Mouse (Mus musculus) left cerebral cortex, postnatal 36 days (tissue): ENCODE measurements around the gene Auh. TPM values are rescaled to one million over a fixed set of nuclear protein-coding genes. Genes with fewer than 3 reads are reported as not detected.
A peak's percentile ranks its signal among the peaks of the same experiment; 100 is the strongest.

Experiments used
- DNase-seq, 2 experiments: peaks; one replicate each; pipeline ENCODE4 v3.0.0; 2021 to 2022; ENCODE audit warnings: low spot score in 2 of 2, mixed read lengths in 1 of 2
- intact Hi-C: fragments of 180-260 bp; cut with DNase I; formaldehyde crosslinking; loops from one replicate; pipeline ENCODE4 v1.15.1; 2025
- total RNA-seq, 2 experiments: library from RNA; stranded (reverse); gene quantifications; 2 replicates each; pipeline ENCODE4 v1.2.3; 2021

The Auh gene
- total RNA-seq, 2 experiments from 2014 or later: 94.7 to 102 TPM

DNA sequence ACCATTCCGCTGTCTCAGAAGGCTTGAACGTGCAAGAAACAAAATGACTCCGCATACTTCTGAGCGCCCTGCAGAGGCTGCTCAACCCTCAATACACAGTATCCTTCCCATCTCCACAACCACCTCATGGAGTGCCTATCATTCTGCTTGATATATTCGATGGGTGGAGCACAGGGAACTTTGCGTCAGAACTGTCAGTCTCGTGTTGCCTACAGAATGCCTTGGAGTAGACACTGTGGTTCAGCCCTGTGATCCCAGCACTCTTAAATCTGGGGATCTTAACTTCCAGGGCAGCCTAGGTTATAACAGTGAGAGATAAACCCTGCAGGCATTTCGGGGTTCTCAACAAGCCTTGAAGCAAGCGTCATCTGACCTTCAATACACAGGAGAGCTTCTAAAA lies 1.1 kb downstream of the Auh start:
- DNase-seq: peak; percentile 23 to 29

DNA sequence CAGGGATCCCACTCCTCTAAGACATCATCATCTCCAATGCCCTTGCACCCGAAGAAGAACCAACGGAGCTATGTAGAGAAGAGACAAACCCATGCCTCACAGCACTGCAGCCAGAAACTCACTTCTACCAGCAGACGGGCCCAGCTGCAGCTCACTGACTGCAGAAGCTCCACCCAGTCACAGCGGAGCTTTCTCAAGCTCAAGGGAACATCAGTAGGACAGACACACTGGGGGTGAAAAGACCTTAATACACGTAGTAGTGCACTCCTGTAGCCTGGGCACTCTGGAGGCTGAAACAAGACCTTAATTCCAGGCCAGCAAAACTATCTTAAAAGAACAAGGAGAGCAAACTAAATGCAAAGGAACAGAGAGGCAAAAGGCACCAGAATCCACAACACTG lies 5.0 kb downstream of the Auh start:
- no peak for DNase-seq
- intact Hi-C loops: no loop called here

More for the DNA sequence above, 1.1 kb downstream of the Auh start:
- intact Hi-C loops: loop anchor here (2.0 to 5.0 kb wide), 3 partner anchors 52 to 216 kb away; partner anchors contain the start of gene Nfil3

DNA sequence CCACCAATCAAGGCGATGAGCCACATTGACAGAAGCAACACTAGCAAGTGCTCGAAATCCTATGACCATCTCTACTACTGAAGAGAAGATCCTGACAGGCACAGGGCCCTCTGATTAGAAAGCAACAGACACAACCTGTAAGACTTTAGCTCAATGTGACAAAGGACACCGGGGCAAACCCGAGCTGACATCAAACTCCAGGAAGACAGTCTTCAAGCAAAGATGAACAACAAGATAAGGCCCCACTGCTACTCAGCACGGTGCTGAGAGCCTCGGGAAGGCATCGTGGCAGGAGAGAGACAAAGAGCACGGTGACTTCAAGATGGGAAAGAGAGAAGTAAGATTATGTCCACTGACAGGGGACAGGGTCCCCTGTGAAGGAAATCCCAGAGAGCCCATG lies 7.5 kb downstream of the Auh start:
- intact Hi-C loops: no loop called here
- DNase-seq: no peak

DNA sequence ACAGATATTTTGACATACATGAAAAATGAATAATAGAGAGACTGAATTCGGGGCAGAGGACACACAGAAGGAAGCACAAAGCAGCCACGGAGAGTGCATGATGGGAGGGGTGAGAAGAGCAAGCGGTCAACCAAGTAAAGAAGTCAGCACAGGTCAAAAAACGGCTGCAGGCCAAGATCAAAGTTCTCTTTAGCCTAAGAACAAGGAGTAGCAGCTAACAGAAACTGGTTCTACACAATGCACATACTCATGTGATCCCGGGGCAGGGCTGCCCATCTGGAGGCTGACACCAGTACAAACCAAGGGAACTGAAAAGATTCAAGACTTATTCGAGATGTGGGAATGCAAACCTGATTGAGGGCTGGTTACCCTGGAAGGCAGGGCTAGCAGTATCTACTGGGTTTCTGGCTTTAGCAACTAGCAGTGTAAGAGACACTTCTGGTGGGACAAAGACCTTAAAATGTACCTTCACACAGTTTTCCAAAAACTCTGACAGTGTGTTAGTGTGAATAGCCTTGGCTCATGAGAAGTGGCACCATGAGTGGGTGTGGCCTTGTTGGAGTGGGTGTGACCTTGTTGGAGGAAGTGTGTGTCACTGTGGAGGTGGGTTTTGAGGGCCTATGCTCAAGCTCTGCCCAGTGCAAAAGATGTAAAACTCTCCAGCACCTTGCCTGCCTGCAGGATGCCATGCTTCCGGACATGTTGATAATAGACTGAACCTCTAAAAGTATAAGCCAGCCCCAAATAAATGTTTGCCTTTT lies 8.2 kb downstream of the Auh start:
- no peak for DNase-seq
- intact Hi-C loops: no loop called here

DNA sequence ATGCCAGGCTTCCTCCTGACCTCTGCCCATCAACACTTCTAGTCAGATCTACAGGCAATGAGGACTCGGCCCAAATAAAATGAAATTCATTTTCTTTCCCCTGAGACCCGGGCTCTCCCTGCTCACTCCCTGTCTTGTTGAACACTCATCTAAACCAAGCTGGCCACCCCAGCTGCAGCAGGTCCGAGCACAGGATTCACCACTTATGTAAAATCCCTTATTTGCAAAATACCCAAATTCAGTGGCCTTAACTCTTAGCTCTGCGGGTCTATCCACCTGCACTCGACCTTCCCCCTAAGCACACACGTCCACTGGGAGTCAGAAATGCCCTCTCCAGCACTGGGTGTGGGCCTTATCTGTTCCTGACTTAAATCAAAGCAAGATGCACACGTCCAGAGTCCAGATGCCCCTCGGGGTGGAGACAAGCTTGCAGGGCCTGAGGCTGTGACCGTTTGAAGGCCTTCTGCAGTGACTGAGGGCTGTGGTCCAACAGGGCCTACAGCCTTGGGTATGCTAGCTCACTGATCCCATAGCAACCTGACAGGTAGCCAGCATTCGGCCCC lies 9.6 kb downstream of the Auh start:
- DNase-seq: no peak
- intact Hi-C loops: no loop called here

DNA sequence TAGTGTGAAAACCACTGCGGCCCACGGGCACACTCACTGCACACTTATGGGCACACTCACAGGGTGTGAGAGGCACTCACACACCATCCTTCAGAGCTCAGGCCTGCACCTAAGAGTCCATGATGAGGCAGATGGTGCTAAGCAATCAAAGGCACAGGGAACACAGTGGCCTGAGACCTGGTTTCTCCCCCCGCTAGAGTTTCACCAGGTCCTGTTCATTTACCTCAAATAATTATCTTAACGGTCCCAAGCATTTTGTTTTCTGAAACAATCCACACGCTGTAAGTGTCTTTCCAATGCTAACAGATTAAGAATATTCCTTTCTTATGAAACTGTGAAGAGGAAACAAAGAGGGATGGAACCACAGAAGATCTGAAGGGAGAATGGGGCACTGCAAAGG lies 11.1 kb downstream of the Auh start:
- intact Hi-C loops: no loop called here
- DNase-seq: no peak

DNA sequence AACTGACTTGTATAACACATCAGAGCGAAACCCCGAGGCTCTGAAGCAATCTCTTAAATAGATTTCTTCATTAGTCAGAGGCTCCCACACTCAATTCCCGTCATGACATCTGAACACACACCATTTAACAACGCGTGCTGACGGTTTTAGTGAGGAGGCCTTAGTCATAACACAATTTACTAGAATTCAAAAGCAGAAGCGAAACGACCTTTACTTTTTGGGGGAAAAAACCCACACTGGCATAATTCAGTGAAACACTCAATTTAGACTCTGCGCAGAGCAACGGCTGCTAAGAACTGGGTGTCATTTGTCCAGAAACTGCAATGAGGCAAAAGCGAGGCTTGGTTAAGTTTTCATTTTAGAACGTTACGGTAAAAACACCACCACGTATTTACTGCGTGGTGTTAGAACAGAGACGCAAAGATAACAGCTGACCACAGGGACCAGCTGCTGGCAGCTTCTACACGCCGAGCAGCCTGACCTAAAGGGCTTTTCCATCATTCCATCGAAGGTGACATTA lies 14.8 kb downstream of the Auh start:
- no peak for DNase-seq
- intact Hi-C loops: no loop called here

DNA sequence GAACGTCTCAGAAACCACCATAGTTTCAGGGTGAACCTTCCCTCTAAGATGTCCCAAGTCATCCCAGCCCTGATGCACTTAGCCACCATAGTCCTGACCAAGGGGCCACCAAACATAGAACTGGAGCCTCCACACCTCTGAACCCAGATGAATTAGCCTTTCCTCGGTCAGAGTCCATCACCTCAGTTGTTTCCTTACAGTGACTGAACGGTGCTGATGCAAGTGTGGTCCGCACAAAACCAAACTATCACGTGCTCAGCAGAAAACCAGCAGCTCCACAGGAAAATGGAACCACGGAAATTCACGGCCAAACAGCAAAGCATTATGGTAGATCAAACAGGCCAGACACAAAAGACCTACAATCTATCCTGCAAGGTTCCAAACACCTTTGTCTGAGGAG lies 15.6 kb downstream of the Auh start:
- intact Hi-C loops: no loop called here
- no peak for DNase-seq

DNA sequence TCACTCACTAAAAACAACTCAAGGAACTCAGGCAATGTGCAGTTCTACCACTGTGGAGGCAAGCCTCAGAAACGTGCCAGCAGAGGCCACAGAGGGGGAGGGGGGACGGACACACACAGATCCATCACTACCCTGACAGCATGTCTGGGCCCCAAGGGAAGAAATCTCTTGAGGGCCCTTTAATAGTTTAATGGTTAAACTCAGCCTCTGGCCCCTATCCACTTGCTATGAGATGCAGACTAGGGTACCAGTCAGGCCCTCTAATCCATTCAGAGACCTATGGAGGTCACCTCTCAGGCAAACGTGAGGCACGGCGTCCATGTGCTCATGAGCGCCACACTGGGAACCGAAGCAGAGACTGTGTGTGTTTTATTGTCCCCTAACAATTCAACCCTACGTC lies 17.0 kb downstream of the Auh start:
- no peak for DNase-seq
- intact Hi-C loops: no loop called here

DNA sequence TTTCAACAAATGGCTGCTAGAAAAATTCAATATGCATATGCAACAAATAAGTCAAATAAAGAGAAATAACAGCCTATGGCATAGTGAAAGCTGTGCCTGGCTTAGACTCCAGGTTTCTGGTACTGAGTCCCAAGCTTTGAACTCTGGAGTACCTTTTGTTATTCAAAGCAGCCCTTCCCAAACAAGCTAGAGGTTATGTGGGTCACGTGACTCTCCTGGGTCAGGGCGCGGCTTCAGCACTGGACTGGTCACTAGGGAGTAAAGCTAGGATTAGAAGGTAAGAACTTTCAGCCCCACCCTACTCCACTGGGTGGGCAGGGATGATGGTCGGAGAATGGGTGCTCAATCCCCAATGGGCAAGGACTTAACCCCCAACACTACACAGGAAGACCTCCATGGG lies 18.2 kb downstream of the Auh start:
- intact Hi-C loops: no loop called here
- no peak for DNase-seq

DNA sequence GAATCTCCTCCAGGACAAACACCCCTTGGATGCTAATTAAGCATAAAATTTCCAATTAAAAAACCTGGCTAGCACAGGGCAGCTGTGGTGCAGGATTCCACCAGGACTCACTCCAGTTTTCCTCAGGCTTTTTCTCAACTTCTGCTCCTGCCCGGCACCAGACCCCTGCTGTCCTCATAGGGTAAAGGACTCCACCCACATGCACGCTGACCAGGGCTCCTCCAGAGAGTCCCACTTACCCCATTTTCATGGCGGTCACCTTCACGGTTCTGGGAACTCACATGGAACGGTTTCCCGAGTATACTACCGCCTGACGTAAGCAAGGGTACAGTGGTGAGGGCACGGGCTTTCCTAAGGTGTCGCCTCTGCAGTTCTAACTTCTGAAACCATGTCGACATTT lies 23.2 kb downstream of the Auh start:
- intact Hi-C loops: no loop called here
- no peak for DNase-seq

DNA sequence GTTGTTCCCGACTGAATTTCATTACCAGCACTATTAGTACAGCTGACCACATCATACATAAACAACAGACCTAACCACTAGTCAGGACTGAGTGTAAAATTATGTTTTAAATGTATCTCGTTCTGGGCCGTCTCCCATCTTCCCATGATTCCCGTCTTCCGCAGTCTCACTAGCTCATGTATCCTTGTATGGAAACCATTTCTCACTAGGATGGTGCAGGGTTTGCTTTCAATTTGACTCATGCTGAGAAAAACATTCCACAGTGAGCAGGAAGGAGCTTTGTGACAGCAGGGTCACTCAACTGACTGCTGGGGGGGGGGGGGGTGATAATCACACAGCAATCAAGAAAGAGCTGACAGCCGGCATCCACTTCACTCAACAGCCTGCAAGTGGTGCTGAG lies 25.3 kb downstream of the Auh start:
- intact Hi-C loops: no loop called here
- no peak for DNase-seq

DNA sequence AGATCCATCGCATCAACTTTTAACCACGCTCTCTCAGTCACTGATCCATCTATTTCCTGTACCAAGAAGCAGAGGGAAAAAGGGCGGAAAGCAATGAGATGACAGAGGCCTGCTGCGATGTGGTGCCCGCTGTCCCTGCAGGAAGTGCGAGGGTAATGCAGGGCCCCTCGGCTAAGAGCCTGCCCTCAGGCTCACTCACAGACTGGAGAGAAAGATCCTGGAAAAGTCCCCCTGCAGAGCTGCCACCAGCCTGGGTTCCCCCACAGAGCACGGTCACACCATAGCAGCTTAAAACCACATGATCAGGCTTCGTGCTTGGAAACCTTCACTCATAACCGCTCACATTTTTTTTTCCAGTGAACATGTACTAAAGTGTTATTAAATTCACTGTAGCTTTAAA lies 25.7 kb downstream of the Auh start:
- intact Hi-C loops: no loop called here

DNA sequence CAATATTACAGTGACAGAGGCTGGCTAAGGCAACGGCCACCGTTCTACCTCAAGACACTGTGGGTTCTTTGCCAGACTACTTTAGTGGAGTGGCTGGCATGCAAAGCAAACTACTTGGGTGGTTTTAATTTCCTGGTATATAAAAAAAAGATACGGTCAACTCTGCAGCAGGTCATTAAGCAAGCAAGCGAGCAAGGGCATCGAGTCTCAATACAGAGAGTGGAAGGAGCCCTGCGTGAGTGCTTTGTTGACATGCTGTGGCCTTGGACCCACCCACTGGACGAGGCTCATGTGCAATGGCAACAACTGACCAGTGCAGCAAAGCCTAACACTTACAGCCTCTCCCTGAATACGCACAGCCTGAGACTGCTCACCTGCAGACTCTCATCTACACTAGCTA lies 27.0 kb downstream of the Auh start:
- DNase-seq: no peak
- intact Hi-C loops: no loop called here

More for the DNA sequence above, 25.7 kb downstream of the Auh start:
- no peak for DNase-seq

DNA sequence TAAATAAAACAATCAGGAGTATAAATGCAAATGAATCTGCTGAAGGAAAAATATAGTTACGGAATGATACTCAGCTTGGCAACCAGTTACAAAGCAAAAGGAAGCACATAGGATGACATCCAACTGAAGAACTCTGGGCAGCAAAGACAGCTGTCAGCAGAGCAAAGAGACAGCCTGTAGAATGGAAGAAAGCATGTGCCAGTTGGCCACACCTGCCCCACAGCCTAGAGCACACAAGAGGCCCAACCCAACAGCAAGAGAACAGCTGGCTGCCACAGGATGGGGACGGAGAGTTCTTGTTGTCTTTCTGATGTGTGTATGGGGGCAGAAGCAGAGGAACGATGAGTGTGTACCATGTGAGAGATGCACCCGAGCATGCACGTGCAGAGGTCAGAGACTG lies 29.8 kb downstream of the Auh start:
- no peak for DNase-seq
- intact Hi-C loops: no loop called here

DNA sequence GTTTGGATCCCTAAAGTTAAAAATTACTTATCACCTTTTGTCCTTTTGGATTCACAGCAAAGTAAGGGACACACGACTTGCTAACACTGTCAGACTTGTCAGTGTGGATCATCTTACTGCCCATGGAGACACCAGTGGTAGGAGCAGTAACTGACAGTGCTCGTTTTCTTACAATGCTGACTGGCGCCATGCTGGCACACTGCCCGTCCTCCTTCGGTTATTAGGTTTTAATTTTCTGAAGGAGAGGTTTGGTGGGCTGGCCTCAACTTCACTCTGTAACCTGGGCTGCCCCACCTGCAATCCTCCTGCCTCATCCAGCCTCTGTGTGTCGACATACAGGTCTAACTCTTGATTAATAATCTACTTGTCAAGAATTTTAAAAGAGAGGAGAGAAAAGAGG lies 31.7 kb downstream of the Auh start:
- intact Hi-C loops: no loop called here
- no peak for DNase-seq

DNA sequence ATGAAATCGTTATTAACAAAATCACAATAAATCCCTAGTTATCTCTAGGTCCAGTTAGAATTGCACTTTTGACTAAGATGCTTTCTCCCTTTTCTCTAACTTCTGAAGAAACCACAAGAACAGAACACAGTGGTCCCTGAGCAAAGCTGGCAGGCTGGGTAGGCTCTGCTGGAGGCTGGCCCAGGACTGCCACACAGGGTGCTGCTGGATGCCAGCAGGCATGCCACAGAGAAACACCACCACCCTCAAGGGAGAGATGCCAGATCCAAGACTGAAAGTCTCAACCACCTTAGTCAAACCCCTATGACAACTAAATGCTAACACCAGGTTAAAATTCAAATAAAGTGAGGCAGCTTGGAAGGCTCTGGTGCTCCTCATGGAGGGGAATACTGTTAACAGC lies 36.7 kb downstream of the Auh start:
- intact Hi-C loops: no loop called here
- DNase-seq: peak; percentile 55 to 69

DNA sequence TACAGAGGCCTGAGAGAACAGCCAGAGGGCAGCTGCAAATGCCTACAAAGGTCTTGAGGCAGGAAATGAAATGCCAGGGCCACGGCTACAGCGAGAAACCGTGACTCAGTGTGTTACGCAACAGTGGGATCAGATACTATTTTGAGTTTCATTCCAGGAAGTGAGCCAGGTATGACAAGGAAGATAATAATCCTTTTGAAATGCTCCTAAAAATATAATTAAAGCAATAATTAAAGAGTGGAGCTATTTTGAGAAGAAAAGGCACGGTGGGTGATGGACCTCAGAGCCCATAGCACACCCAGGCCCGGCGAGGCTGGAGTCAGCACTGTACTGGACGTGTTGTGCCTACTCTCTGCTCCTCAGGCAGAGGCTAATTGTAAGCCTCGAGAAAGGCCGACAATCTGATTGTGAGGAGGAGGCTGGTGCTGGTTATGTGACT lies 37.4 kb downstream of the Auh start:
- peak in 1 of 2 experiments; percentile 30 for DNase-seq
- intact Hi-C loops: no loop called here

DNA sequence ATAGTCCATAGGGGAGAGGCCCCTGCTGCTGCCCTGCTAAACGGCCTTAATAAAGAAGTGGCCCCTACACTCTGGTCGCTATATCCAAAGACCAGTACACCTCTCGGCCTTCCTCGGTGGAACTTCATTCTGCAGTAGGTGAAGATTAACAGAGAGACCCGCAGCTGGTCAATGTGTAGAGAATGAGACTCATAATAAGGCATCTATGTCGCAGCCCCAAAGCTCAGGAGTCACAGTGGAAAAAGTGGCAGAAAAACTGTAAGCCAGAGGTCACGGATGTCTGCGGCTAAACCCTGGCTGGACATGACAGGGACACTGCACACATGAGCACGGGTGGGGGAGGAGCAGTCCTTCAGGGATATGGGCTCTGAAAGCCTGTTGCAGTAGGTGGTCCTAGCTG lies 39.2 kb downstream of the Auh start:
- no peak for DNase-seq
- intact Hi-C loops: no loop called here

DNA sequence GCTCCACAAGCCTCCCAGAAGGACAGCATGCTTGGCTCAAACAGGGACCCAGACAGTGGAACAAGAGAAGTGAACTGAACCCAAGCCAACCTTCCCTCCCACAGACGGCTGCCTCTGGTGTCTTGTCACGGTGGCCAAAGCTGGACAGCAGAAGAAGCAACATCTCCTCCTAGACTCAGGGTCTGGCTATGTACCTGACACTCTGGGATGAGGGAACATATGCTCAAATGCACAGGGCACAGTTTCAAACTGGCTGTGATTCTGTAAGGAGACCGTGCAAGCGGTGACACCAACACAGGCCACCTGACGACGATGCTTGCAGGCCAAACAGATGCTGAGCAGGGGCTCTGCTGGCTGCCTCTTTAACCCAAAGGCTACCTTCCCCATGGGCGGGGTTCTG lies 42.7 kb downstream of the Auh start:
- intact Hi-C loops: no loop called here
- DNase-seq: no peak

DNA sequence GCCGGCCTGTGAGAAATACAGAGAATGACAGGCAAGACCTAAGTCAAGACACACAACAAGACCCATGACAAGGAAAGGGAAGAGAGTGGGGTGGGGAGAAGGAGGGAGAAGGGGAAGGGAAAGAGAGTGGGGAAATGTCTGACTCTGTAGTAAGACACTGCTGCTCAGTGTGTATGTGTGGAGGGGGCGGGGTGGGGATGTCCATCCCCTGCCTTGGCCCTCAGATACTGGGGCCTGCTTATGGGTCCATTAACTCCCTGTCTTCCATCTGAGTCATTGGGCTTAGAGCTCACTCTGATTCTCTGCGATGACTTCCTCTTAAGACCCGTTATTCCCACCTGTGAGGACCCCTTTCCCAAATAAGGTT lies 45.5 kb downstream of the Auh start:
- DNase-seq: no peak
- intact Hi-C loops: no loop called here
